8 mouse cellular contexts compared by ENCODE assay signal in the genomic region with DNA sequence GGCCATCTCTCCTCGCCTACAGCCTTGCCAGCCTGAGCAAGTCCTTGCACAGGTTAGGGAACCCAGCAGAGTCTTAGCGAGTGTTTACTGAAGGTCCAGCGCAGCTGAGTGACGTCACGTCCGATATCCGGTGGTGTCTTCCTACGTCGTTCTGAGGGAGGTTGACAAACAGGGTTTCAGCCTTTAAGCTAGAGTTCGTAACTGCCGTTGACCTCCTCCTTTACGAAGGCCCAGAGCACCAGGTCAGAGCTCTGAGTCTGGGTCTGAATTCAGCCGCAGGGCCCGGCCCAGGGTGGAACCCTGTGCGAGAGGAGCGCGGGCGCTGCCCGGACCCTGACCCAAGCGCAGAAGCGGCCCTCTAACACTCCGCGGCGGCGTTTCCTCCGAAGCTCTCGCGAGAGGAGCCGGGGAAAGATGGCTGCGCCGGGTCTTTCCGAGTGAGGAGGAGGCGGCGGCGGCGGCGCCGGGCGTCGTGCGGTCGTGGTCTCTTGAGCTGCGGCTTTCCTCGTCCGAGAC. TPM values are rescaled to one million over a fixed set of nuclear protein-coding genes. Genes with fewer than 3 reads are reported as not detected.
DNase-seq lines count a peak whose midpoint lies in the region; ATAC-seq and TF ChIP-seq lines count a peak whose summit lies in the region.

A gene (plus strand): TSS at position 397 of the 516 bp plus-strand sequence.

- H3K36me3 ChIP-seq in embryonic facial prominence, embryonic 15.5 days, result no peaks in the 10 kb centered on the region
- peaks cover 4% of the 10 kb centered on the region; the same call in 1 of the 2 replicates for H3K36me3 ChIP-seq in limb, embryonic 14.5 days (ENCODE audit: control insufficient read depth, insufficient read depth, low read length)
- no peaks in the 10 kb centered on the region for H3K36me3 ChIP-seq in midbrain, postnatal 0 days (ENCODE audit: insufficient read depth, low read length)

- H3K27ac ChIP-seq in bone marrow, adult 2 months (ENCODE audit: control insufficient read depth, insufficient read depth, low read depth, low read length, poor library complexity), result peak within 1 kb of the TSS; percentile 100
- peak within 1 kb of the TSS; percentile 99 for H3K27ac ChIP-seq in embryonic facial prominence, embryonic 15.5 days (replicated peaks)
- H3K27ac ChIP-seq in limb, embryonic 14.5 days (replicated peaks; ENCODE audit: low read depth, low read length), result peak within 1 kb of the TSS; percentile 98
- H3K27ac ChIP-seq in midbrain, postnatal 0 days (ENCODE audit: low read depth, low read length), result peak within 1 kb of the TSS; percentile 99

- TF ChIP-seq CTCF in bone marrow, adult 2 months (IDR thresholded peaks at IDR 0.05; ENCODE audit: control insufficient read depth, insufficient read depth, low read length), result peak; percentile 13; the same call in 1 of the 2 replicates
- no peak for TF ChIP-seq CTCF in midbrain, postnatal 0 days (IDR thresholded peaks at IDR 0.05)

- no peaks in the 10 kb centered on the region for H3K27me3 ChIP-seq in embryonic facial prominence, embryonic 15.5 days
- no peaks in the 10 kb centered on the region for H3K27me3 ChIP-seq in limb, embryonic 14.5 days (ENCODE audit: control insufficient read depth, insufficient read depth, low read length)
- no peaks in the 10 kb centered on the region for H3K27me3 ChIP-seq in midbrain, postnatal 0 days (ENCODE audit: insufficient read depth, low read length)

- peak; percentile 97 for ATAC-seq in embryonic facial prominence, embryonic 15.5 days (ENCODE audit: insufficient number of reproducible peaks, low FRiP score, low TSS enrichment, low read depth)
- peak; percentile 99 for ATAC-seq in limb, embryonic 14.5 days (ENCODE audit: low FRiP score, low read depth)
- peak; percentile 99 for ATAC-seq in midbrain, postnatal 0 days (ENCODE audit: low FRiP score)

- H3K4me3 ChIP-seq in bone marrow, adult 2 months (replicated peaks; ENCODE audit: control insufficient read depth, low read depth, low read length), result peak within 1 kb of the TSS; percentile 100
- H3K4me3 ChIP-seq in embryonic facial prominence, embryonic 15.5 days (replicated peaks), result peak within 1 kb of the TSS; percentile 94
- H3K4me3 ChIP-seq in limb, embryonic 14.5 days (replicated peaks; ENCODE audit: low read length), result peak within 1 kb of the TSS; percentile 95
- peak within 1 kb of the TSS; percentile 99 for H3K4me3 ChIP-seq in midbrain, postnatal 0 days (ENCODE audit: low read depth, low read length)

- peak within 1 kb of the TSS; percentile 84 for H3K4me2 ChIP-seq in embryonic facial prominence, embryonic 15.5 days (replicated peaks)
- H3K4me2 ChIP-seq in limb, embryonic 14.5 days (replicated peaks; ENCODE audit: low read depth, low read length, severe bottlenecking), result peak within 1 kb of the TSS; percentile 91
- peak within 1 kb of the TSS; percentile 77 for H3K4me2 ChIP-seq in midbrain, postnatal 0 days (ENCODE audit: low read depth, low read length, poor library complexity, severe bottlenecking)

- peak; percentile 60; the same call in 1 of the 2 replicates for TF ChIP-seq POLR2A in bone marrow, adult 2 months (IDR thresholded peaks at IDR 0.05; ENCODE audit: borderline replicate concordance, control insufficient read depth, low read depth, low read length)
- peak; percentile 71; the same call in 1 of the 2 replicates for TF ChIP-seq POLR2A in limb, embryonic 14.5 days (IDR thresholded peaks at IDR 0.05; ENCODE audit: borderline replicate concordance, extremely low read depth, insufficient read depth, insufficient read length)

- H3K4me1 ChIP-seq in bone marrow, adult 2 months (ENCODE audit: control insufficient read depth, insufficient read depth, low read length), result peaks cover 2% of the 10 kb centered on the region
- peaks cover 6% of the 10 kb centered on the region; the same call in 1 of the 2 replicates for H3K4me1 ChIP-seq in embryonic facial prominence, embryonic 15.5 days
- peaks cover 4% of the 10 kb centered on the region; the same call in 1 of the 2 replicates for H3K4me1 ChIP-seq in limb, embryonic 14.5 days (ENCODE audit: control insufficient read depth, insufficient read depth, low read length)
- peaks cover 8% of the 10 kb centered on the region; the same call in 1 of the 2 replicates for H3K4me1 ChIP-seq in midbrain, postnatal 0 days (ENCODE audit: insufficient read depth, low read length)

- peak; percentile 97 for DNase-seq in 416B (ENCODE audit: low read depth)
- DNase-seq in heart, adult 8-10 months (ENCODE audit: low spot score), result peak; percentile 92
- peak; percentile 95 for DNase-seq in kidney, adult 9 months
- DNase-seq in limb, embryonic 14.5 days (ENCODE audit: low spot score), result peak; percentile 91
- peak; percentile 95 for DNase-seq in midbrain, postnatal 0 days (ENCODE audit: low spot score)
- peak; percentile 77 to 87 for DNase-seq in spleen, postnatal 14 days (ENCODE audit: low spot score in 2 of 2)

- WGBS in bone marrow, adult 2 months, result under 1% methylated on average over 45 of the region's 45 CpGs
- WGBS in embryonic facial prominence, embryonic 15.5 days, result under 1% methylated on average over 45 of the region's 45 CpGs
- WGBS in limb, embryonic 14.5 days, result under 1% methylated on average over 28 of the region's 45 CpGs
- WGBS in midbrain, postnatal 0 days, result under 1% methylated on average over 45 of the region's 45 CpGs

- peak within 1 kb of the TSS; percentile 93 for H3K9ac ChIP-seq in embryonic facial prominence, embryonic 15.5 days
- H3K9ac ChIP-seq in limb, embryonic 14.5 days (ENCODE audit: low read depth, low read length, severe bottlenecking), result peak within 1 kb of the TSS; percentile 96
- H3K9ac ChIP-seq in midbrain, postnatal 0 days (replicated peaks; ENCODE audit: low read length, poor library complexity, severe bottlenecking), result peak within 1 kb of the TSS; percentile 93

- no peaks in the 10 kb centered on the region for H3K9me3 ChIP-seq in embryonic facial prominence, embryonic 15.5 days (replicated peaks)
- no peaks in the 10 kb centered on the region for H3K9me3 ChIP-seq in limb, embryonic 14.5 days (ENCODE audit: control insufficient read depth, low read length)
- H3K9me3 ChIP-seq in midbrain, postnatal 0 days (ENCODE audit: low read length), result no peaks in the 10 kb centered on the region

RNA-seq across cellular contexts. Expression of the gene that starts here (rescaled TPM):
- 13.5 and 30.1 TPM in 2 replicates for polyA plus RNA-seq in bone marrow, adult 2 months (2011; ENCODE audit: insufficient read depth, insufficient read length, low replicate concordance, missing spikeins)
- polyA plus RNA-seq in embryonic facial prominence, embryonic 15.5 days (2015; fragmentation: Nextera tagmentation; extraction: Ambion mirVana), result 19.7 and 20.9 TPM in 2 replicates
- 10 to 100 TPM; 24.3 to 30.1 (median 28.5) TPM for total RNA-seq in heart, adult 8-10 months (2022)
- 17.4 and 18.2 TPM in 2 replicates for polyA plus RNA-seq in limb, embryonic 14.5 days (2012; rRNA removed)
- 16.4 and 22.1 TPM in 2 replicates for polyA plus RNA-seq in limb, embryonic 14.5 days (2014; fragmentation: Nextera tagmentation; extraction: Ambion mirVana)
- 31.6 and 40.5 TPM in 2 replicates for total RNA-seq in midbrain, postnatal 0 days (2014; rRNA removed)
- 21.0 and 26.2 TPM in 2 replicates for polyA plus RNA-seq in midbrain, postnatal 0 days (2015; fragmentation: Nextera tagmentation; extraction: Ambion mirVana)

Comparison
In these comparisons a context has a peak if more than half of its experiments do, and no peak if none do; other contexts are left out.
1. Peak in every context shown above with its lines: DNase-seq, ATAC-seq, H3K4me3 ChIP-seq and H3K27ac ChIP-seq.